Mouse (Mus musculus) embryonic facial prominence, embryonic 14.5 days (tissue): Measurements from ENCODE around the gene Dera. TPM values are rescaled to one million over a fixed set of nuclear protein-coding genes. Genes with fewer than 3 reads are reported as not detected.
A peak's percentile ranks its signal among the peaks of the same experiment; 100 is the strongest.
"Not testable (repeated sequence)": the region's sequence is repeated elsewhere in the genome, so short reads cannot be mapped to it uniquely, and the experiment has no call there.

Experiments
- ATAC-seq: fragments of 200-750 bp; cut with Nextera tagmentation; 2 replicates; pipeline ENCODE4 v1.8.0; 2017; ENCODE audit warnings: low read depth, moderate number of reproducible peaks, moderate TSS enrichment
- DNase-seq: peaks from one replicate; pipeline ENCODE4 v3.0.0-alpha.2; 2015; ENCODE audit warnings: low spot score
- H3K27ac ChIP-seq: fragments of 300-500 bp; sonication (generic); replicated peaks from 2 replicates; pipeline ENCODE4 v1.5.1; 2014; ENCODE audit warnings: low read depth, mild to moderate bottlenecking, low read length, moderate library complexity
- H3K27me3 ChIP-seq: fragments of 300-500 bp; sonication (generic); replicated peaks from 2 replicates; pipeline ENCODE4 v1.6.1; 2014; ENCODE audit warnings: low read length; ENCODE audit not compliant: control insufficient read depth, insufficient read depth
- H3K36me3 ChIP-seq: fragments of 300-500 bp; sonication (generic); 2 replicates; pipeline ENCODE4 v1.6.1; 2014; ENCODE audit warnings: low read length, mixed read lengths; ENCODE audit not compliant: control insufficient read depth, insufficient read depth
- H3K4me1 ChIP-seq: fragments of 300-500 bp; sonication (generic); 2 replicates; pipeline ENCODE4 v1.6.1; 2014; ENCODE audit warnings: antibody characterized with exemption, low read length; ENCODE audit not compliant: control insufficient read depth, insufficient read depth
- H3K4me2 ChIP-seq: fragments of 300-500 bp; sonication (generic); 2 replicates; pipeline ENCODE4 v1.6.1; 2014; ENCODE audit warnings: low read depth, mild to moderate bottlenecking, low read length, moderate library complexity, mixed read lengths
- H3K4me3 ChIP-seq: fragments of 300-500 bp; sonication (generic); 2 replicates; pipeline ENCODE4 v1.5.1; 2014; ENCODE audit warnings: low read depth, mild to moderate bottlenecking, low read length
- H3K9ac ChIP-seq: fragments of 300-500 bp; sonication (generic); 2 replicates; pipeline ENCODE4 v1.6.1; 2014; ENCODE audit warnings: low read depth, mild to moderate bottlenecking, low read length, moderate library complexity, mixed read lengths
- H3K9me3 ChIP-seq: fragments of 300-500 bp; sonication (generic); 2 replicates; pipeline ENCODE4 v1.6.1; 2016; ENCODE audit warnings: low read length; ENCODE audit not compliant: control insufficient read depth
- WGBS: fragments of 180-500 bp; shearing (Covaris S2); extraction: QIAGEN DNeasy Blood & Tissue Kit; methylation state at CpG from one replicate; pipeline ENCODE4 v1.1.7; 2014; 5-methylcytosine and 5-hydroxymethylcytosine counted together
- polyA plus RNA-seq: library from polyadenylated mRNA; unstranded; fragments of >200 nt; fragmentation: Nextera tagmentation; extraction: Ambion mirVana; gene quantifications from 2 replicates; pipeline ENCODE4 v1.2.1, GENCODE M21; 2014

The Dera gene
- 35.4 and 40.8 TPM in 2 replicates for polyA plus RNA-seq

GRCm38 (mm10) chr6:137754056-137754856, at the start of gene Dera:
Dera (plus strand) TSS chr6:137754546.
- Histone ChIP-seq H3K4me1 (no peaks in the 10 kb centered on the region), H3K9me3 (no peaks in the 10 kb centered on the region), H3K36me3 (peaks cover 26% of the 10 kb centered on the region), H3K27me3 (no peaks in the 10 kb centered on the region), H3K27ac (no peak within 1 kb of the TSS), H3K9ac (peak within 1 kb of the TSS; percentile 73), H3K4me2 (peak within 1 kb of the TSS; percentile 79), H3K4me3 (peak within 1 kb of the TSS; percentile 75)
- ATAC-seq (peak; percentile 89), DNase-seq (peak; percentile 89)
- 13% methylated on average over 18 of the region's 26 CpGs for WGBS

- Histone ChIP-seq H3K36me3 (no peaks in the 10 kb centered on the region), H3K9ac (no peak overlapping the region), H3K27me3 (no peaks in the 10 kb centered on the region), H3K4me1 (no peaks in the 10 kb centered on the region; the same call in 1 of the 2 replicates), H3K4me2 (no peak overlapping the region), H3K9me3 (no peaks in the 10 kb centered on the region), H3K27ac (no peak overlapping the region), H3K4me3 (no peak overlapping the region)
- ATAC-seq (no peak), DNase-seq (no peak)
- 93% methylated on average over 10 of the region's 10 CpGs for WGBS
Measured at GRCm38 (mm10) chr6:137706209-137706608, 48.1 kb upstream of the Dera start.

GRCm38 (mm10) chr6:137708726-137709405, 45.5 kb upstream of the Dera start:
- not testable (repeated sequence) for ATAC-seq, H3K36me3 ChIP-seq, H3K9ac ChIP-seq, H3K4me2 ChIP-seq, H3K4me1 ChIP-seq, H3K27me3 ChIP-seq, H3K4me3 ChIP-seq, H3K27ac ChIP-seq, H3K9me3 ChIP-seq, DNase-seq
- WGBS, result 87% methylated on average over 13 of the region's 13 CpGs

GRCm38 (mm10) chr6:137710179-137711037, 43.9 kb upstream of the Dera start:
- DNase-seq (peak; percentile 89), ATAC-seq (peak; percentile 74)
- H3K27ac ChIP-seq, result peak overlapping the region; percentile 58
- 52% methylated on average over 14 of the region's 14 CpGs for WGBS
- H3K4me1 ChIP-seq, result peaks cover 7% of the 10 kb centered on the region
- H3K9ac ChIP-seq, result no peak overlapping the region
- H3K4me2 ChIP-seq, result 0 out of 2 replicates have a peak overlapping the region, but pooled peaks have one; percentile 4
- H3K27me3 ChIP-seq, result no peaks in the 10 kb centered on the region
- no peaks in the 10 kb centered on the region for H3K9me3 ChIP-seq
- no peaks in the 10 kb centered on the region for H3K36me3 ChIP-seq
- H3K4me3 ChIP-seq, result no peak overlapping the region

GRCm38 (mm10) chr6:137712654-137713309, 41.6 kb upstream of the Dera start:
- ATAC-seq (no peak), DNase-seq (no peak)
- 54% methylated on average over 7 of the region's 7 CpGs for WGBS
- no peak overlapping the region for H3K4me3 ChIP-seq
- H3K4me2 ChIP-seq, result no peak overlapping the region
- no peaks in the 10 kb centered on the region for H3K27me3 ChIP-seq
- no peaks in the 10 kb centered on the region for H3K36me3 ChIP-seq
- no peak overlapping the region for H3K9ac ChIP-seq
- peaks cover 7% of the 10 kb centered on the region for H3K4me1 ChIP-seq
- no peak overlapping the region for H3K27ac ChIP-seq
- no peaks in the 10 kb centered on the region for H3K9me3 ChIP-seq

GRCm38 (mm10) chr6:137713310-137713664, 41.1 kb upstream of the Dera start:
- Histone ChIP-seq H3K9me3 (no peaks in the 10 kb centered on the region), H3K4me3 (no peak overlapping the region), H3K36me3 (no peaks in the 10 kb centered on the region), H3K9ac (no peak overlapping the region), H3K27ac (no peak overlapping the region), H3K4me1 (peaks cover 7% of the 10 kb centered on the region), H3K4me2 (no peak overlapping the region), H3K27me3 (no peaks in the 10 kb centered on the region)
- 86% methylated on average over 3 of the region's 3 CpGs for WGBS
- DNase-seq (no peak), ATAC-seq (peak; percentile 12; the same call in 1 of the 2 replicates)

- DNase-seq, result no peak
- 52% methylated on average over 5 of the region's 5 CpGs for WGBS
Measured at GRCm38 (mm10) chr6:137716802-137717201, 37.5 kb upstream of the Dera start.

More at GRCm38 (mm10) chr6:137716802-137717201, 37.5 kb upstream of the Dera start:
- H3K4me3 ChIP-seq, result no peak overlapping the region
- no peak for ATAC-seq
- H3K27ac ChIP-seq, result no peak overlapping the region
- no peak overlapping the region for H3K4me2 ChIP-seq
- peaks cover 4% of the 10 kb centered on the region; the same call in 1 of the 2 replicates for H3K9me3 ChIP-seq
- no peak overlapping the region for H3K9ac ChIP-seq
- no peaks in the 10 kb centered on the region for H3K36me3 ChIP-seq
- H3K27me3 ChIP-seq, result no peaks in the 10 kb centered on the region
- peaks cover 7% of the 10 kb centered on the region; the same call in 1 of the 2 replicates for H3K4me1 ChIP-seq
